Mouse (Mus musculus) embryonic facial prominence, embryonic 14.5 days (tissue): Measurements from ENCODE around the gene Gm45717. TPM values are rescaled to one million over a fixed set of nuclear protein-coding genes. Genes with fewer than 3 reads are reported as not detected.

Experiments used
- ATAC-seq: fragments of 200-750 bp; cut with Nextera tagmentation; 2 replicates; pipeline ENCODE4 v1.8.0; 2017; ENCODE audit warnings: low read depth, moderate number of reproducible peaks, moderate TSS enrichment
- DNase-seq: peaks from one replicate; pipeline ENCODE4 v3.0.0-alpha.2; 2015; ENCODE audit warnings: low spot score
- H3K27ac ChIP-seq: fragments of 300-500 bp; sonication (generic); replicated peaks from 2 replicates; pipeline ENCODE4 v1.5.1; 2014; ENCODE audit warnings: low read depth, mild to moderate bottlenecking, low read length, moderate library complexity
- H3K27me3 ChIP-seq: fragments of 300-500 bp; sonication (generic); replicated peaks from 2 replicates; pipeline ENCODE4 v1.6.1; 2014; ENCODE audit warnings: low read length; ENCODE audit not compliant: control insufficient read depth, insufficient read depth
- H3K36me3 ChIP-seq: fragments of 300-500 bp; sonication (generic); 2 replicates; pipeline ENCODE4 v1.6.1; 2014; ENCODE audit warnings: low read length, mixed read lengths; ENCODE audit not compliant: control insufficient read depth, insufficient read depth
- H3K4me1 ChIP-seq: fragments of 300-500 bp; sonication (generic); 2 replicates; pipeline ENCODE4 v1.6.1; 2014; ENCODE audit warnings: antibody characterized with exemption, low read length; ENCODE audit not compliant: control insufficient read depth, insufficient read depth
- H3K4me2 ChIP-seq: fragments of 300-500 bp; sonication (generic); 2 replicates; pipeline ENCODE4 v1.6.1; 2014; ENCODE audit warnings: low read depth, mild to moderate bottlenecking, low read length, moderate library complexity, mixed read lengths
- H3K4me3 ChIP-seq: fragments of 300-500 bp; sonication (generic); 2 replicates; pipeline ENCODE4 v1.5.1; 2014; ENCODE audit warnings: low read depth, mild to moderate bottlenecking, low read length
- H3K9ac ChIP-seq: fragments of 300-500 bp; sonication (generic); 2 replicates; pipeline ENCODE4 v1.6.1; 2014; ENCODE audit warnings: low read depth, mild to moderate bottlenecking, low read length, moderate library complexity, mixed read lengths
- H3K9me3 ChIP-seq: fragments of 300-500 bp; sonication (generic); 2 replicates; pipeline ENCODE4 v1.6.1; 2016; ENCODE audit warnings: low read length; ENCODE audit not compliant: control insufficient read depth
- WGBS: fragments of 180-500 bp; shearing (Covaris S2); extraction: QIAGEN DNeasy Blood & Tissue Kit; methylation state at CpG from one replicate; pipeline ENCODE4 v1.1.7; 2014; 5-methylcytosine and 5-hydroxymethylcytosine counted together
- polyA plus RNA-seq: library from polyadenylated mRNA; unstranded; fragments of >200 nt; fragmentation: Nextera tagmentation; extraction: Ambion mirVana; gene quantifications from 2 replicates; pipeline ENCODE4 v1.2.1, GENCODE M21; 2014

Gm45717 gene
- polyA plus RNA-seq, 1 experiment from 2014 or later = not detected

GRCm38 (mm10) chr7:140943356-140943755, 12.4 kb downstream of the Gm45717 start:
- no peak overlapping the region for H3K4me3 ChIP-seq
- no peak overlapping the region for H3K4me2 ChIP-seq
- peaks cover 19% of the 10 kb centered on the region for H3K4me1 ChIP-seq
- ATAC-seq = no peak
- peaks cover 36% of the 10 kb centered on the region for H3K36me3 ChIP-seq
- DNase-seq = no peak
- H3K9me3 ChIP-seq = no peaks in the 10 kb centered on the region
- 0 out of 2 replicates have a peak overlapping the region, but pooled peaks have one; percentile 0 for H3K9ac ChIP-seq
- WGBS = 77% methylated on average over 4 of the region's 4 CpGs
- H3K27me3 ChIP-seq = no peaks in the 10 kb centered on the region
- H3K27ac ChIP-seq = no peak overlapping the region

GRCm38 (mm10) chr7:140942811-140943210, 12.9 kb downstream of the Gm45717 start:
- ATAC-seq (no peak), DNase-seq (no peak)
- H3K9ac ChIP-seq = 0 out of 2 replicates have a peak overlapping the region, but pooled peaks have one; percentile 0
- H3K4me3 ChIP-seq = no peak overlapping the region
- H3K27ac ChIP-seq = peak overlapping the region; percentile 97
- no peaks in the 10 kb centered on the region for H3K9me3 ChIP-seq
- H3K4me2 ChIP-seq = peak overlapping the region; percentile 78
- H3K36me3 ChIP-seq = peaks cover 31% of the 10 kb centered on the region
- WGBS = 86% methylated on average over 10 of the region's 10 CpGs
- H3K27me3 ChIP-seq = no peaks in the 10 kb centered on the region
- peaks cover 19% of the 10 kb centered on the region for H3K4me1 ChIP-seq

GRCm38 (mm10) chr7:140942341-140942740, 13.4 kb downstream of the Gm45717 start:
- peak overlapping the region; percentile 83 for H3K9ac ChIP-seq
- 50% methylated on average over 9 of the region's 9 CpGs for WGBS
- H3K4me1 ChIP-seq = peaks cover 19% of the 10 kb centered on the region
- no peaks in the 10 kb centered on the region for H3K9me3 ChIP-seq
- peak overlapping the region; percentile 97 for H3K27ac ChIP-seq
- no peaks in the 10 kb centered on the region for H3K27me3 ChIP-seq
- peak overlapping the region; percentile 78 for H3K4me2 ChIP-seq
- H3K4me3 ChIP-seq = peak overlapping the region; percentile 56
- H3K36me3 ChIP-seq = peaks cover 26% of the 10 kb centered on the region
- no peak for ATAC-seq
- no peak for DNase-seq

- peak within 1 kb of the TSS; percentile 97 for H3K27ac ChIP-seq
- H3K27me3 ChIP-seq = no peaks in the 10 kb centered on the region
- no peaks in the 10 kb centered on the region for H3K9me3 ChIP-seq
- peak within 1 kb of the TSS; percentile 78 for H3K4me2 ChIP-seq
- ATAC-seq = peak; percentile 90
- peaks cover 19% of the 10 kb centered on the region for H3K4me1 ChIP-seq
- H3K9ac ChIP-seq = peak within 1 kb of the TSS; percentile 83
- 2% methylated on average over 33 of the region's 33 CpGs for WGBS
- DNase-seq = peak; percentile 94
- H3K4me3 ChIP-seq = peak within 1 kb of the TSS; percentile 56
- peaks cover 17% of the 10 kb centered on the region for H3K36me3 ChIP-seq
Measured at GRCm38 (mm10) chr7:140941222-140942051, 14.3 kb downstream of the Gm45717 start, which contains the start of gene Pgghg. Gene Pgghg (plus strand): TSS chr7:140941391.

GRCm38 (mm10) chr7:140939669-140940171, 16.0 kb downstream of the Gm45717 start:
- peak overlapping the region; percentile 43 for H3K4me2 ChIP-seq
- no peak overlapping the region for H3K4me3 ChIP-seq
- WGBS = 6% methylated on average over 8 of the region's 8 CpGs
- ATAC-seq (peak; percentile 43; the same call in 1 of the 2 replicates), DNase-seq (peak; percentile 90)
- H3K27me3 ChIP-seq = no peaks in the 10 kb centered on the region
- no peaks in the 10 kb centered on the region; the same call in 1 of the 2 replicates for H3K36me3 ChIP-seq
- peak overlapping the region; percentile 85 for H3K27ac ChIP-seq
- H3K9ac ChIP-seq = no peak overlapping the region
- peaks cover 19% of the 10 kb centered on the region for H3K4me1 ChIP-seq
- H3K9me3 ChIP-seq = no peaks in the 10 kb centered on the region

- H3K4me2 ChIP-seq = 0 out of 2 replicates have a peak overlapping the region, but pooled peaks have one; percentile 43
- 20% methylated on average over 2 of the region's 2 CpGs for WGBS
- ATAC-seq (no peak), DNase-seq (no peak)
- H3K27ac ChIP-seq = 0 out of 2 replicates have a peak overlapping the region, but pooled peaks have one; percentile 85
- peaks cover 19% of the 10 kb centered on the region for H3K4me1 ChIP-seq
- H3K27me3 ChIP-seq = no peaks in the 10 kb centered on the region
- no peak overlapping the region for H3K9ac ChIP-seq
- H3K9me3 ChIP-seq = no peaks in the 10 kb centered on the region
- H3K4me3 ChIP-seq = no peak overlapping the region
- H3K36me3 ChIP-seq = no peaks in the 10 kb centered on the region
Measured at GRCm38 (mm10) chr7:140938896-140939295, 16.8 kb downstream of the Gm45717 start.

- H3K4me3 ChIP-seq = no peak overlapping the region
- no peaks in the 10 kb centered on the region for H3K36me3 ChIP-seq
- DNase-seq = no peak
- no peaks in the 10 kb centered on the region for H3K27me3 ChIP-seq
- H3K9me3 ChIP-seq = no peaks in the 10 kb centered on the region
- WGBS = 53% methylated on average over 3 of the region's 3 CpGs
- H3K4me2 ChIP-seq = no peak overlapping the region
- ATAC-seq = no peak
- peaks cover 19% of the 10 kb centered on the region for H3K4me1 ChIP-seq
- no peak overlapping the region for H3K9ac ChIP-seq
- H3K27ac ChIP-seq = no peak overlapping the region
Measured at GRCm38 (mm10) chr7:140938436-140938835, 17.3 kb downstream of the Gm45717 start.

- Histone ChIP-seq H3K27ac (no peak overlapping the region), H3K4me3 (no peak overlapping the region), H3K27me3 (peaks cover 31% of the 10 kb centered on the region), H3K4me2 (no peak overlapping the region), H3K4me1 (peaks cover 7% of the 10 kb centered on the region), H3K9me3 (no peaks in the 10 kb centered on the region), H3K9ac (no peak overlapping the region), H3K36me3 (no peaks in the 10 kb centered on the region)
- WGBS = 77% methylated on average over 6 of the region's 6 CpGs
- ATAC-seq (no peak), DNase-seq (no peak)
Measured at GRCm38 (mm10) chr7:140927181-140927580, 28.6 kb downstream of the Gm45717 start.
